Comparison of ENCODE assay signal across 17 mouse cellular contexts in the genomic region with DNA sequence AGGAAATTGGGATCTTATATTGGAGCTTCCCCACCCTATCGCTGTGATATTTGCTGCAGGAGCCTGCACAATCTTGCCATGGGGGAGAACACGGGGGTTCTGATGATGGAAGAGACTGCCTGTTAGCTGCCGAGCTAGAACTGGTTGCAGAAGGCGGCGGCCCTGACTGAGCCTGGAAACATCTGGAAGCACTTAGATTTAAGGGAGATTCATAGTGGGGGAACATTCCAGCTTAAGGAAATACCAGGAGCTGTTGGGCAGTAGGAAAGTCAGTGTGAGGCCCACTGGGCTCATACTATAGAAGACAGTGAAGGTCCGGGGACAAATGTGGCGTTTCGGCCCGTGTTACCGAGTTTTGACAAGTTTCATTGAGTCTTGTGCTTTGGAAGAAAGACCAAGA.
DNase-seq lines count a peak whose midpoint lies in the region; ATAC-seq and TF ChIP-seq lines count a peak whose summit lies in the region.
"Had no signal": no experiment of that assay in that cellular context is flagged by ENCODE, and none has a peak within 500 bp of the region (broad histone marks: within the 10 kb centered on the region; RNA-seq: fewer than 3 reads in every experiment).

No protein-coding gene starts in this region.

- 77% methylated on average over 10 of the region's 10 CpGs for WGBS in heart, embryonic 10.5 days
- WGBS in stomach, embryonic 16.5 days: 69% methylated on average over 10 of the region's 10 CpGs
- WGBS in stomach, postnatal 0 days: 75% methylated on average over 10 of the region's 10 CpGs
- WGBS in limb, embryonic 10.5 days: 60% methylated on average over 10 of the region's 10 CpGs
- 81% methylated on average over 10 of the region's 10 CpGs for WGBS in forebrain, embryonic 12.5 days

- no peak overlapping the region for H3K4me2 ChIP-seq in stomach, embryonic 16.5 days (ENCODE audit: low read depth, low read length)
- no peak overlapping the region for H3K4me2 ChIP-seq in stomach, postnatal 0 days (replicated peaks; ENCODE audit: low read depth)
- H3K4me2 ChIP-seq in forebrain, embryonic 12.5 days: no peak overlapping the region
- H3K4me2 ChIP-seq: heart, embryonic 11.5 days; hindbrain, embryonic 14.5 days; liver, embryonic 11.5 days; midbrain, embryonic 12.5 days; neural tube, embryonic 12.5 days had no signal

- no peaks in the 10 kb centered on the region for H3K27me3 ChIP-seq in heart, embryonic 10.5 days (ENCODE audit: insufficient read depth, poor library complexity, severe bottlenecking)
- no peaks in the 10 kb centered on the region for H3K27me3 ChIP-seq in stomach, embryonic 16.5 days (ENCODE audit: control insufficient read depth, insufficient read depth, low read length)
- H3K27me3 ChIP-seq in stomach, postnatal 0 days (ENCODE audit: control insufficient read depth, insufficient read depth, low read length): no peaks in the 10 kb centered on the region
- H3K27me3 ChIP-seq in limb, embryonic 10.5 days (ENCODE audit: low read depth, poor library complexity, severe bottlenecking): no peaks in the 10 kb centered on the region
- no peaks in the 10 kb centered on the region for H3K27me3 ChIP-seq in forebrain, embryonic 12.5 days
- H3K27me3 ChIP-seq: midbrain, embryonic 12.5 days; neural tube, embryonic 12.5 days had no signal

- H3K9me3 ChIP-seq in heart, embryonic 10.5 days: no peaks in the 10 kb centered on the region
- no peaks in the 10 kb centered on the region for H3K9me3 ChIP-seq in stomach, embryonic 16.5 days (replicated peaks; ENCODE audit: control insufficient read depth, low read length)
- H3K9me3 ChIP-seq in stomach, postnatal 0 days (ENCODE audit: control insufficient read depth, low read length): no peaks in the 10 kb centered on the region
- H3K9me3 ChIP-seq in limb, embryonic 10.5 days (replicated peaks): no peaks in the 10 kb centered on the region
- no peaks in the 10 kb centered on the region for H3K9me3 ChIP-seq in forebrain, embryonic 12.5 days
- H3K9me3 ChIP-seq: midbrain, embryonic 12.5 days; neural tube, embryonic 12.5 days had no signal

- ATAC-seq in stomach, embryonic 16.5 days (ENCODE audit: insufficient read depth, low FRiP score): 0 out of 2 replicates have a peak, but pooled peaks have one; percentile 35
- no peak for ATAC-seq in stomach, postnatal 0 days (ENCODE audit: low FRiP score, low TSS enrichment)
- ATAC-seq in forebrain, embryonic 12.5 days (ENCODE audit: low FRiP score): no peak

- 0 out of 2 replicates have a peak overlapping the region, but pooled peaks have one; percentile 24 for H3K27ac ChIP-seq in heart, embryonic 10.5 days
- no peak overlapping the region for H3K27ac ChIP-seq in stomach, embryonic 16.5 days (ENCODE audit: low read length)
- H3K27ac ChIP-seq in stomach, postnatal 0 days (replicated peaks): no peak overlapping the region
- H3K27ac ChIP-seq in limb, embryonic 10.5 days: peak overlapping the region; percentile 96
- no peak overlapping the region for H3K27ac ChIP-seq in forebrain, embryonic 12.5 days
- no peak overlapping the region for H3K27ac ChIP-seq in layer of hippocampus, adult 2 months
- H3K27ac ChIP-seq: hindbrain, embryonic 14.5 days; midbrain, embryonic 12.5 days; neural tube, embryonic 12.5 days had no signal

- intact Hi-C loops in heart, postnatal 14 days (cut with DNase I): no loop called here

- TF ChIP-seq CTCF in stomach, postnatal 0 days (IDR thresholded peaks at IDR 0.05; ENCODE audit: low read depth): no peak
- TF ChIP-seq CTCF in layer of hippocampus, adult 2 months (conservative IDR thresholded peaks at IDR 0.05): no peak

- TF ChIP-seq EP300 in stomach, postnatal 0 days (optimal IDR thresholded peaks at IDR 0.05): no peak

- H3K36me3 ChIP-seq in heart, embryonic 10.5 days: no peaks in the 10 kb centered on the region
- no peaks in the 10 kb centered on the region for H3K36me3 ChIP-seq in stomach, embryonic 16.5 days (ENCODE audit: control insufficient read depth, insufficient read depth, low read length)
- H3K36me3 ChIP-seq in stomach, postnatal 0 days (ENCODE audit: control insufficient read depth, insufficient read depth, low read length): no peaks in the 10 kb centered on the region
- H3K36me3 ChIP-seq in limb, embryonic 10.5 days: no peaks in the 10 kb centered on the region
- no peaks in the 10 kb centered on the region for H3K36me3 ChIP-seq in forebrain, embryonic 12.5 days (replicated peaks)
- H3K36me3 ChIP-seq: midbrain, embryonic 12.5 days; neural tube, embryonic 12.5 days had no signal

- H3K4me3 ChIP-seq in heart, embryonic 10.5 days: no peak overlapping the region
- no peak overlapping the region for H3K4me3 ChIP-seq in stomach, embryonic 16.5 days (replicated peaks; ENCODE audit: low read length)
- H3K4me3 ChIP-seq in stomach, postnatal 0 days (ENCODE audit: low read depth, low read length): no peak overlapping the region
- no peak overlapping the region for H3K4me3 ChIP-seq in limb, embryonic 10.5 days
- H3K4me3 ChIP-seq in forebrain, embryonic 12.5 days (replicated peaks): no peak overlapping the region
- H3K4me3 ChIP-seq in layer of hippocampus, adult 2 months: no peak overlapping the region
- H3K4me3 ChIP-seq: midbrain, embryonic 12.5 days; neural tube, embryonic 12.5 days had no signal

- H3K9ac ChIP-seq in stomach, embryonic 16.5 days (ENCODE audit: low read length): no peak overlapping the region
- no peak overlapping the region for H3K9ac ChIP-seq in stomach, postnatal 0 days (ENCODE audit: low read length)
- no peak overlapping the region for H3K9ac ChIP-seq in forebrain, embryonic 12.5 days
- H3K9ac ChIP-seq: hindbrain, embryonic 14.5 days; midbrain, embryonic 12.5 days; neural tube, embryonic 12.5 days had no signal

- H3K4me1 ChIP-seq in heart, embryonic 10.5 days: peaks cover 32% of the 10 kb centered on the region
- H3K4me1 ChIP-seq in stomach, embryonic 16.5 days (ENCODE audit: control insufficient read depth, insufficient read depth, low read length): peaks cover 15% of the 10 kb centered on the region
- peaks cover 13% of the 10 kb centered on the region; the same call in 1 of the 2 replicates for H3K4me1 ChIP-seq in stomach, postnatal 0 days (replicated peaks; ENCODE audit: control insufficient read depth, insufficient read depth)
- H3K4me1 ChIP-seq in limb, embryonic 10.5 days: peaks cover 57% of the 10 kb centered on the region
- H3K4me1 ChIP-seq in forebrain, embryonic 12.5 days: peaks cover 34% of the 10 kb centered on the region

- no peak for DNase-seq in heart, embryonic 10.5 days (ENCODE audit: low spot score)
- no peak for DNase-seq in heart, postnatal 14 days
- no peak for DNase-seq in stomach, postnatal 0 days (ENCODE audit: low spot score)
- peak; percentile 53 for DNase-seq in limb, embryonic 10.5 days (ENCODE audit: low spot score)
- DNase-seq in spleen, adult 12 weeks (ENCODE audit: low spot score): no peak
- no peak for DNase-seq in layer of hippocampus, adult 2 months (ENCODE audit: low spot score in 2 of 2)
- DNase-seq: B cell, adult 2 months; cerebellum, adult 11-12 months; lung, postnatal 10 days; spleen, adult 18-20 months had no signal

Comparison
In these comparisons a context has a peak if more than half of its experiments do, and no peak if none do; other contexts are left out.
1. H3K27ac ChIP-seq: peak in heart, embryonic 10.5 days (single experiment) and limb, embryonic 10.5 days (single experiment); none in stomach, embryonic 16.5 days (single experiment), stomach, postnatal 0 days (single experiment), forebrain, embryonic 12.5 days (single experiment) and layer of hippocampus, adult 2 months (single experiment).